Mouse (Mus musculus): ENCODE data around the gene Tmem240. TPM values are rescaled to one million over a fixed set of nuclear protein-coding genes. Genes with fewer than 3 reads are reported as not detected.

Tmem240 gene
- polyA plus RNA-seq, 2 experiments, result 0.06 to 0.17 TPM

- H3K4me3 ChIP-seq (ENCODE audit: insufficient read depth in 1 of 2, low read depth in 2 of 2, low read length in 2 of 2), result no peak overlapping the region
- 76% methylated on average over 5 of the region's 5 CpGs for WGBS (ENCODE audit: insufficient replicate concordance)
- no peaks in the 10 kb centered on the region for H3K4me1 ChIP-seq (replicated peaks; ENCODE audit: control insufficient read depth in 2 of 2, insufficient read depth in 2 of 2, low read length in 1 of 2)
- no peaks in the 10 kb centered on the region for H3K27me3 ChIP-seq (ENCODE audit: control insufficient read depth, insufficient read depth, low read length)
- ATAC-seq (ENCODE audit: insufficient read depth) (no peak), DNase-seq (ENCODE audit: low read depth in 3 of 3, low spot score in 3 of 3) (no peak)
- H3K36me3 ChIP-seq (replicated peaks; ENCODE audit: control insufficient read depth, insufficient read depth, low read depth), result peaks cover 28% of the 10 kb centered on the region
- TF ChIP-seq EP300 (IDR thresholded peaks at IDR 0.05; ENCODE audit: low read depth), result no peak
- no peak for TF ChIP-seq CTCF (IDR thresholded peaks at IDR 0.05; ENCODE audit: low read depth)
- no peak overlapping the region for H3K4me2 ChIP-seq (ENCODE audit: low read depth)
- no peak overlapping the region for H3K9ac ChIP-seq (replicated peaks)
- no peak overlapping the region for H3K27ac ChIP-seq
- no peaks in the 10 kb centered on the region for H3K9me3 ChIP-seq (ENCODE audit: control insufficient read depth, low read length)
These were observed 8.1 kb downstream of the Tmem240 start for GRCm38 (mm10) chr4:155742684-155743083.

DNA sequence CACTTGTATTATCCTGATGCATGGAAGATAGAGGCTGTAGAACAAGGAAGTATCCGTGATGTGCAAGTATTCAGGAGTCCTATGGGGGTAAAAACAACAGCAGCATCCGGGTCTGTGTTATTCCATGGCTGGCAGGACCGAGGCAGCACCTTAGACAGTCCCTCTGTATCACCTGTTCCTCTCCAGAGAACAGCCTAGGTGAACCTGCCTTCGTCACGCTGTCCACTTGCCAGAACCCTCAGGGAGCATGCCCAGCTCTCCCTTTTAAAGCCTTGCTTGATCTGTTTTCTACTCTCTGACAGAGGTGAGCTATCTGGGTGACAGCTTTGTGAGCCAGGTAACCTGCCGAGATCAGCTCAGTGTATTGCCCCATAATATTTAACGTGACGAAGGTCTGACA, 9.9 kb downstream of the Tmem240 start:
- Histone ChIP-seq H3K27me3 (ENCODE audit: control insufficient read depth, insufficient read depth, low read length) (no peaks in the 10 kb centered on the region), H3K4me3 (ENCODE audit: insufficient read depth in 1 of 2, low read depth in 2 of 2, low read length in 2 of 2) (no peak overlapping the region), H3K36me3 (replicated peaks; ENCODE audit: control insufficient read depth, insufficient read depth, low read depth) (peaks cover 39% of the 10 kb centered on the region), H3K4me1 (replicated peaks; ENCODE audit: control insufficient read depth in 2 of 2, insufficient read depth in 2 of 2, low read length in 1 of 2) (no peaks in the 10 kb centered on the region), H3K9me3 (ENCODE audit: control insufficient read depth, low read length) (no peaks in the 10 kb centered on the region), H3K4me2 (ENCODE audit: low read depth) (no peak overlapping the region), H3K9ac (replicated peaks) (no peak overlapping the region), H3K27ac (no peak overlapping the region)
- ATAC-seq (ENCODE audit: insufficient read depth) (no peak), DNase-seq (ENCODE audit: low read depth in 3 of 3, low spot score in 3 of 3) (no peak)
- WGBS (ENCODE audit: insufficient replicate concordance), result 77% methylated on average over 8 of the region's 8 CpGs
- TF ChIP-seq EP300 (IDR thresholded peaks at IDR 0.05; ENCODE audit: low read depth), result no peak
- no peak for TF ChIP-seq CTCF (IDR thresholded peaks at IDR 0.05; ENCODE audit: low read depth)

DNA sequence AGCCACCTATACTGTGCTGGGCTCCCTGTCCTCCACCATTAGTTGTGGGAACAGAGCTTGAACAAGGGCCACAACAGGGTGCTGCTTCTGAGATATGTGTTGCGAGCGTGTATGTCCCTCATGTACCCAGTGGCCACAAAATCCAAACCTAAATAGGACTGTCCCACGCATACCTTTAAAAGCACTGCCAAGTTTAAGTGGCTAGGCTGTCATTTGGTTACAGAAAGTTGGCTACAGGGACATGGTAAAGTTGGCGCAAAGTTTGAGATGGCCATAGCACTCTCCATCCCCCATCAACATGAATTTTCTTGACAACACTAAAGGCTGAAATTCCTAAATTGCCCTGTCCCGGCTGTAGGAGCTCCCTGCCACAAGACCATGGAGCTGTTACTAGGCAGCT, 10.5 kb downstream of the Tmem240 start:
- no peak overlapping the region for H3K9ac ChIP-seq (replicated peaks)
- no peaks in the 10 kb centered on the region for H3K27me3 ChIP-seq (ENCODE audit: control insufficient read depth, insufficient read depth, low read length)
- ATAC-seq (ENCODE audit: insufficient read depth) (no peak), DNase-seq (ENCODE audit: low read depth in 3 of 3, low spot score in 3 of 3) (no peak)
- no peak for TF ChIP-seq EP300 (IDR thresholded peaks at IDR 0.05; ENCODE audit: low read depth)
- no peak for TF ChIP-seq CTCF (IDR thresholded peaks at IDR 0.05; ENCODE audit: low read depth)
- H3K4me2 ChIP-seq (ENCODE audit: low read depth), result no peak overlapping the region
- H3K9me3 ChIP-seq (ENCODE audit: control insufficient read depth, low read length), result no peaks in the 10 kb centered on the region
- H3K4me3 ChIP-seq (ENCODE audit: insufficient read depth in 1 of 2, low read depth in 2 of 2, low read length in 2 of 2), result no peak overlapping the region
- H3K36me3 ChIP-seq (replicated peaks; ENCODE audit: control insufficient read depth, insufficient read depth, low read depth), result peaks cover 45% of the 10 kb centered on the region
- 83% methylated on average over 5 of the region's 5 CpGs for WGBS (ENCODE audit: insufficient replicate concordance)
- no peak overlapping the region for H3K27ac ChIP-seq
- H3K4me1 ChIP-seq (replicated peaks; ENCODE audit: control insufficient read depth in 2 of 2, insufficient read depth in 2 of 2, low read length in 1 of 2), result no peaks in the 10 kb centered on the region

GRCm38 (mm10) chr4:155746036-155746548, 11.5 kb downstream of the Tmem240 start:
- 71% methylated on average over 8 of the region's 8 CpGs for WGBS (ENCODE audit: insufficient replicate concordance)
- ATAC-seq (ENCODE audit: insufficient read depth) (no peak), DNase-seq (ENCODE audit: low read depth in 3 of 3, low spot score in 3 of 3) (no peak)
- H3K9me3 ChIP-seq (ENCODE audit: control insufficient read depth, low read length), result no peaks in the 10 kb centered on the region
- TF ChIP-seq EP300 (IDR thresholded peaks at IDR 0.05; ENCODE audit: low read depth), result no peak
- TF ChIP-seq CTCF (IDR thresholded peaks at IDR 0.05; ENCODE audit: low read depth), result no peak
- no peak overlapping the region for H3K27ac ChIP-seq
- peaks cover 47% of the 10 kb centered on the region for H3K36me3 ChIP-seq (replicated peaks; ENCODE audit: control insufficient read depth, insufficient read depth, low read depth)
- no peak overlapping the region for H3K4me2 ChIP-seq (ENCODE audit: low read depth)
- no peaks in the 10 kb centered on the region for H3K27me3 ChIP-seq (ENCODE audit: control insufficient read depth, insufficient read depth, low read length)
- H3K4me1 ChIP-seq (replicated peaks; ENCODE audit: control insufficient read depth in 2 of 2, insufficient read depth in 2 of 2, low read length in 1 of 2), result no peaks in the 10 kb centered on the region
- H3K9ac ChIP-seq (replicated peaks), result no peak overlapping the region
- H3K4me3 ChIP-seq (ENCODE audit: insufficient read depth in 1 of 2, low read depth in 2 of 2, low read length in 2 of 2), result no peak overlapping the region

DNA sequence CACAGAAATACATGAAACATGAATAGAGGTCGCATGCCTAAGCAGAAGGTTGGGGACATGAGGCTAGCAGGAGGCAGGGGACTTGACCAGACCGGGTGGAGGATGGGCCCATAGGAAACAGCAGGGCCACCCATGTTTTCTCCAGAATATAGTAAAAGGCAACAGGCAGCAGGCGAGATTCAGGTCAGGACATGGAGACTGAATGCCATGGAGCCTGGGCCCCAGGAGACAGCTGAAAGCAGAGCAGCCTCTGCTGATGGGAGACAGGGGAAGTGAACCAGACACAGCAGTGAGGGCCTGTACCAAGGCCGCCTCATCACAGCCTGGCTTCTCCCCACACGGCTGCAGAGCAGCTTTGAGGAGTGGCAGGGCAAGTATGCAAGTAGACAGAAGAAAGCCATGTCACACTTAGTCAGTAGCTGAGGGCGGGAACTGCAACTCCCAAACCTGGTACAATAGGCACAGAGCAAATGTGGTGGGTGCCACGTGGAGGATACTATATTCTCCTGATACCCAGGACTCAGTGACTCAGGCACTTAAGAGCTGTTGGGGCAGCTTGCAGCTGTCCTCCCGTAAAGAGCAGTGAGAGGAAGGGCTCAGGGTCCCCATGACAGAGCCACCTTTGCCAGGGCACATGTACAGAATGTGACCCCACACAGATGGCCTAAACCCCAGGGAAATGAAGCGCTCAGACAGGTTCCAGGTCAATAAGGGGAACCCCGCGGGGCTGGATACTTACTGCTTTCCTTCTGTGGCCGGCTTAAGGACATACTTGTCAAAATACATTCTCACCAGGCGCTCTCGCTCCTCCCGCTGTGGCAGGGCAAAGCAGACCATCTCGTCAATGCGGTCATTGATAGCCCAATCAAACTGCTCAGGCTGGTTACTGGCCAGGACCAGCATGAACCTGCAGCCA, 12.2 kb downstream of the Tmem240 start:
- DNase-seq (ENCODE audit: low read depth in 3 of 3, low spot score in 3 of 3) (no peak), ATAC-seq (ENCODE audit: insufficient read depth) (no peak)
- 77% methylated on average over 17 of the region's 17 CpGs for WGBS (ENCODE audit: insufficient replicate concordance)
- H3K9me3 ChIP-seq (ENCODE audit: control insufficient read depth, low read length), result no peaks in the 10 kb centered on the region
- no peaks in the 10 kb centered on the region for H3K27me3 ChIP-seq (ENCODE audit: control insufficient read depth, insufficient read depth, low read length)
- H3K27ac ChIP-seq, result no peak overlapping the region
- TF ChIP-seq EP300 (IDR thresholded peaks at IDR 0.05; ENCODE audit: low read depth), result no peak
- TF ChIP-seq CTCF (IDR thresholded peaks at IDR 0.05; ENCODE audit: low read depth), result no peak
- no peak overlapping the region for H3K9ac ChIP-seq (replicated peaks)
- peaks cover 50% of the 10 kb centered on the region for H3K36me3 ChIP-seq (replicated peaks; ENCODE audit: control insufficient read depth, insufficient read depth, low read depth)
- no peaks in the 10 kb centered on the region for H3K4me1 ChIP-seq (replicated peaks; ENCODE audit: control insufficient read depth in 2 of 2, insufficient read depth in 2 of 2, low read length in 1 of 2)
- H3K4me3 ChIP-seq (ENCODE audit: insufficient read depth in 1 of 2, low read depth in 2 of 2, low read length in 2 of 2), result no peak overlapping the region
- H3K4me2 ChIP-seq (ENCODE audit: low read depth), result no peak overlapping the region

Measured in liver, embryonic 14.5 days (tissue).